Mouse (Mus musculus) embryo, embryonic 9.5 days (tissue): ENCODE results near the gene Usb1.
"Not testable (repeated sequence)": the region's sequence is repeated elsewhere in the genome, so short reads cannot be mapped to it uniquely, and the experiment has no call there.

Experiments
- DNase-seq: peaks from one replicate; pipeline ENCODE4 v3.0.0-alpha.2; 2017; ENCODE audit errors: extremely low spot score

The Usb1 gene

GRCm38 (mm10) chr8:95375374-95375930 lies 43.4 kb downstream of the Usb1 start:
- no peak for DNase-seq

- DNase-seq, result no peak
These were observed 44.4 kb downstream of the Usb1 start for GRCm38 (mm10) chr8:95376309-95376999.

- no peak for DNase-seq
These were observed 45.0 kb downstream of the Usb1 start for GRCm38 (mm10) chr8:95377101-95377500.

- DNase-seq, result no peak
These were observed 45.8 kb downstream of the Usb1 start for GRCm38 (mm10) chr8:95377863-95378291.

GRCm38 (mm10) chr8:95378928-95379327 lies 46.8 kb downstream of the Usb1 start:
- DNase-seq, result not testable (repeated sequence)

GRCm38 (mm10) chr8:95380953-95381352 lies 48.9 kb downstream of the Usb1 start:
- no peak for DNase-seq

- no peak for DNase-seq
These were observed 49.5 kb downstream of the Usb1 start for GRCm38 (mm10) chr8:95381595-95381994.

GRCm38 (mm10) chr8:95384501-95384900 lies 52.4 kb downstream of the Usb1 start:
- DNase-seq, result no peak

GRCm38 (mm10) chr8:95386037-95386436 lies 54.0 kb downstream of the Usb1 start:
- DNase-seq, result no peak

GRCm38 (mm10) chr8:95387221-95387620 lies 55.1 kb downstream of the Usb1 start:
- no peak for DNase-seq

- DNase-seq, result no peak
These were observed 55.9 kb downstream of the Usb1 start for GRCm38 (mm10) chr8:95387936-95388335.

- no peak for DNase-seq
These were observed 58.2 kb downstream of the Usb1 start for GRCm38 (mm10) chr8:95390312-95390711.

- no peak for DNase-seq
These were observed 59.0 kb downstream of the Usb1 start for GRCm38 (mm10) chr8:95391101-95391500.

- DNase-seq, result no peak
These were observed 60.5 kb downstream of the Usb1 start for GRCm38 (mm10) chr8:95392604-95393003.

- DNase-seq, result no peak
These were observed 63.3 kb downstream of the Usb1 start for GRCm38 (mm10) chr8:95395186-95395918.

- no peak for DNase-seq
These were observed 64.7 kb downstream of the Usb1 start for GRCm38 (mm10) chr8:95396752-95397151.
